Mouse (Mus musculus): ENCODE data around the gene Ahr. TPM values are rescaled to one million over a fixed set of nuclear protein-coding genes. Genes with fewer than 3 reads are reported as not detected.

Ahr gene
- total and polyA plus RNA-seq, 3 experiments = 0.11 TPM; not detected in 2

DNA sequence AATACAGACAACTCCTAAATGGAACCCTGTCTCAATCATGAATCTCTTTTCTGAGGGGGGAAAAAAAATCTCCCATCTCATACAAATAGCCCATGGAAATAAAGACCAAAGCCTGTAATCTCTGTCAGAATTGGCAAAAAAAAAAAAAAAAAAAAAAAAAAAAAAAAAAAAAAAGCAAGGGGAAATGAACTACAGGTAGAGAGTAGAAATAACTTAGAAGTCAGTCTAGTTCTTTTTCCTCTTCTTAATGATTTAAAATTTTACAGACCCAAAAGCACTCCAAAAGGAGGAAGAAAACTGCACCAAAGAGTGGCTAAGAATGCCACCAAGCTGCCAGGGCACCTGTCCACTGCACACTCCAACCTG, 1.1 kb downstream of the Ahr start:
- no peak overlapping the region for H3K4me3 ChIP-seq (ENCODE audit: low read depth, low read length)
- no peaks in the 10 kb centered on the region for H3K36me3 ChIP-seq (replicated peaks)
- peaks cover 13% of the 10 kb centered on the region for H3K9me3 ChIP-seq (replicated peaks)
- TF ChIP-seq CTCF (IDR thresholded peaks at IDR 0.05; ENCODE audit: low read depth, low read length) (no peak), GATA2 (IDR thresholded peaks at IDR 0.05; ENCODE audit: borderline replicate concordance, low read depth, low read length) (no peak), GATA1 (IDR thresholded peaks at IDR 0.05; ENCODE audit: borderline replicate concordance, low read length) (no peak), TAL1 (conservative IDR thresholded peaks at IDR 0.05; ENCODE audit: low read depth, low read length) (no peak), POLR2AphosphoS5 (IDR thresholded peaks at IDR 0.05; ENCODE audit: insufficient replicate concordance, low read depth, low read length) (no peak)
- H3K4me1 ChIP-seq (ENCODE audit: insufficient read depth, low read depth, low read length) = no peaks in the 10 kb centered on the region
- ATAC-seq (ENCODE audit: extremely low read depth, insufficient number of reproducible peaks, low FRiP score, poor library complexity, severe bottlenecking) = no peak
- no peak for DNase-seq (ENCODE audit: low spot score)
- H3K27me3 ChIP-seq (ENCODE audit: insufficient read depth, low read length) = no peaks in the 10 kb centered on the region

DNA sequence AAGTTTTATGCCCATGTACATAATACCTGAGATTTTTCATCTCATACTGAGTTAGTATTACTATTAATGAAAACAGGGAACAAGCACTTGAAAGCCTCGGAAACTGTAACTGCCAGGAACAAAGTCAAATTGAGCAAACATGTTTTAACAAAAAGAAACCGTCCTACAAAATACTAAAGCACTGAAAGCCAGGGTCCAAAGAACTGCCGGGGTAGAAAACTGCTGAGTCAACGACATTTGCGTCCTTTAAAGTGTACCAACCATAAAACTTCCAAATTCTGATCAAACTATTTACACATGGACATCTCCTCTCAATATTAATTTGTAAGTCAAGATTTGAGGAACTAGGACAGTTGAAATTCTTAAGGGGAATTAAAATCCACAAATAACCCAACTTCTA, 1.7 kb downstream of the Ahr start:
- H3K9me3 ChIP-seq (replicated peaks) = peaks cover 16% of the 10 kb centered on the region
- H3K4me1 ChIP-seq (ENCODE audit: insufficient read depth, low read depth, low read length) = no peaks in the 10 kb centered on the region
- H3K4me3 ChIP-seq (ENCODE audit: low read depth, low read length) = no peak overlapping the region
- no peak for DNase-seq (ENCODE audit: low spot score)
- TF ChIP-seq POLR2AphosphoS5 (IDR thresholded peaks at IDR 0.05; ENCODE audit: insufficient replicate concordance, low read depth, low read length) = no peak
- no peak for TF ChIP-seq GATA1 (IDR thresholded peaks at IDR 0.05; ENCODE audit: borderline replicate concordance, low read length)
- no peak for TF ChIP-seq CTCF (IDR thresholded peaks at IDR 0.05; ENCODE audit: low read depth, low read length)
- no peak for ATAC-seq (ENCODE audit: extremely low read depth, insufficient number of reproducible peaks, low FRiP score, poor library complexity, severe bottlenecking)
- no peaks in the 10 kb centered on the region for H3K36me3 ChIP-seq (replicated peaks)
- H3K27me3 ChIP-seq (ENCODE audit: insufficient read depth, low read length) = no peaks in the 10 kb centered on the region

DNA sequence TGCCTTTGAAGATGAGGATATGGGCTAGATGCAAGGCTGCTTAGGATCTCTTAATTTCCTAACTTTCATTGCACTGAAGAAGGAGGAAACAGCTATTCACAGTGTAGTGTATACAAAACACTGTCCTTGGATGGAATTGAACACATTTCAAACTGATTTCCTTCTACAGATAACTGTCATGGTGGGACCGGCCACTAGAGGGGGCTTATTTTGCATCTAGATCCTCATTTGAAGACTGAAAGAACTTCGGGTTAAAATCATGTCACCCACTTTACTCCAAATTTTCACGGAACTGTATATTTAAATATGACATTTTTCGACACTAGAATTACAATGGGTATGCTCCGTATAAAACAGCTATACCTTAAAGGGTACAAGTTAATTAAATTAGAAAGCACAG, 2.7 kb downstream of the Ahr start:
- Histone ChIP-seq H3K27me3 (ENCODE audit: insufficient read depth, low read length) (no peaks in the 10 kb centered on the region), H3K4me3 (ENCODE audit: low read depth, low read length) (no peak overlapping the region), H3K36me3 (replicated peaks) (no peaks in the 10 kb centered on the region), H3K9me3 (replicated peaks) (peaks cover 26% of the 10 kb centered on the region), H3K4me1 (ENCODE audit: insufficient read depth, low read depth, low read length) (no peaks in the 10 kb centered on the region)
- DNase-seq (ENCODE audit: low spot score) (no peak), ATAC-seq (ENCODE audit: extremely low read depth, insufficient number of reproducible peaks, low FRiP score, poor library complexity, severe bottlenecking) (no peak)
- TF ChIP-seq POLR2AphosphoS5 (IDR thresholded peaks at IDR 0.05; ENCODE audit: insufficient replicate concordance, low read depth, low read length) = no peak
- 0 out of 2 replicates have a peak, but pooled peaks have one; percentile 15 for TF ChIP-seq CTCF (IDR thresholded peaks at IDR 0.05; ENCODE audit: low read depth, low read length)
- no peak for TF ChIP-seq GATA1 (IDR thresholded peaks at IDR 0.05; ENCODE audit: borderline replicate concordance, low read length)

DNA sequence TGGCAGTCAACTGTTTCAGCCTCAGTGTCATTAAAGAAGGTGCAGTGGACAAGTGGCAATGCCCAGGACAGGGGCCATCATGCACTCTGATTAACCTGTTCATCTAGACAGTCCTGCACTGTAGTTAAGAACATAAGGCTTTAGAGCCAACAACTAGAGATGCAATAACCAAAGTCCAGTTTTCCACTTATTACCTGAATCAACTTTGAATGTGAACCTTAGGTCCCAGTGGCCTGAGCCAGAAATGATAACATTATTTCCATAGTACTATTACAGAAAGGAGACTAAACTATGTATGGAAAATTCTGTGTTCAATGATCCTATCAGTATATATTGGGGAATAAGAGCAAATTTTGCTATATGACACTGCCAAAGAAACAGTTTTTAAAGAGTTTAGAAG, 4.3 kb downstream of the Ahr start:
- Histone ChIP-seq H3K4me1 (ENCODE audit: insufficient read depth, low read depth, low read length) (no peaks in the 10 kb centered on the region), H3K36me3 (replicated peaks) (no peaks in the 10 kb centered on the region), H3K4me3 (ENCODE audit: low read depth, low read length) (no peak overlapping the region), H3K9me3 (replicated peaks) (peaks cover 29% of the 10 kb centered on the region), H3K27me3 (ENCODE audit: insufficient read depth, low read length) (no peaks in the 10 kb centered on the region)
- TF ChIP-seq TAL1 (conservative IDR thresholded peaks at IDR 0.05; ENCODE audit: low read depth, low read length) = no peak
- TF ChIP-seq POLR2AphosphoS5 (IDR thresholded peaks at IDR 0.05; ENCODE audit: insufficient replicate concordance, low read depth, low read length) = no peak
- no peak for TF ChIP-seq GATA2 (IDR thresholded peaks at IDR 0.05; ENCODE audit: borderline replicate concordance, low read depth, low read length)
- TF ChIP-seq CTCF (IDR thresholded peaks at IDR 0.05; ENCODE audit: low read depth, low read length) = no peak
- TF ChIP-seq GATA1 (IDR thresholded peaks at IDR 0.05; ENCODE audit: borderline replicate concordance, low read length) = no peak
- no peak for ATAC-seq (ENCODE audit: extremely low read depth, insufficient number of reproducible peaks, low FRiP score, poor library complexity, severe bottlenecking)
- no peak for DNase-seq (ENCODE audit: low spot score)

DNA sequence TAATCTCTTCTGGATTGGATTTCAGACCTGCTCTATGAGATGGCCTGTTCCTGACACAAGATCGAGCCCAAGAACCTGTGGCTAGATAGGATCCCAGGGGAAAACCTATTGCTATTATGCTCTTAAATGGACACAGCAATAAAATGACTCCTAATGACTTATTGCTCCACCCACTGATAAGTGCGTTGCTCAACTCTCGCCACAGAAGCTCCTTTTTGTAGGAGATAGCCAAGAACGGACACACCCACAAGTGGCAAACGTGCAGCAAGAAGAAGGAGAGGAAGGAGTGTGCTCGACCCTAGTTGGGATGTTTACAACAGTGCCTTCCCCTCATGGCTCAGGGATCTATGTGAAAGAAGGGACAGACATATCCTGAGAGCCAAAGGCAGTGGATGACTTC, 7.4 kb downstream of the Ahr start:
- TF ChIP-seq GATA1 (IDR thresholded peaks at IDR 0.05; ENCODE audit: borderline replicate concordance, low read length) = no peak
- TF ChIP-seq TAL1 (conservative IDR thresholded peaks at IDR 0.05; ENCODE audit: low read depth, low read length) = no peak
- TF ChIP-seq CTCF (IDR thresholded peaks at IDR 0.05; ENCODE audit: low read depth, low read length) = no peak
- TF ChIP-seq POLR2AphosphoS5 (IDR thresholded peaks at IDR 0.05; ENCODE audit: insufficient replicate concordance, low read depth, low read length) = no peak
- TF ChIP-seq GATA2 (IDR thresholded peaks at IDR 0.05; ENCODE audit: borderline replicate concordance, low read depth, low read length) = no peak
- DNase-seq (ENCODE audit: low spot score) (no peak), ATAC-seq (ENCODE audit: extremely low read depth, insufficient number of reproducible peaks, low FRiP score, poor library complexity, severe bottlenecking) (no peak)
- Histone ChIP-seq H3K9me3 (replicated peaks) (peaks cover 22% of the 10 kb centered on the region), H3K27me3 (ENCODE audit: insufficient read depth, low read length) (no peaks in the 10 kb centered on the region), H3K4me1 (ENCODE audit: insufficient read depth, low read depth, low read length) (no peaks in the 10 kb centered on the region), H3K36me3 (replicated peaks) (no peaks in the 10 kb centered on the region), H3K4me3 (ENCODE audit: low read depth, low read length) (no peak overlapping the region)

DNA sequence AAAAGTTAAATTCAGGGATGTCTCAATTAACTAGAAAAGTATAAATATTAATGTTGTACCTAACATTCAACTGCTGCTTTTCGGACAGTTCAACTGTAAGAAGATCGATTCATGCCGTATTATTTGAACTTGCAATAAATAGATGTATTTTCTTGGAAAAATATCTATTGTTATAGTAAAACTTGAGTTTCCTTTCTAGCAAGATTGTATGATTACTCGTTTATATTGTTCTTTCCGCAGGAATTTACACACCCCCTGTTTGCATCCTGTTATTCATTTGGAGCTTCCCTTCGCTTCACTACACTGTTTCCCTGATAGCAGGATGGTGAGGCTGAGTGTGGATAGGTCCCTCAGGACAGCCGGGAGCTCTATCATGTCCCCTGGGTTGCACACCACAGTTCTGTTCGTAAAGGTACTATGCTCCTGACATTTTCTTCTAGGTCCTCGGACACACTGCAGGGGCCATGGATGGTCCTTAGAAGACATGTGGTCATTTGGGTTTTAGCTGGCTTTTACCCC, 12.2 kb downstream of the Ahr start:
- no peak overlapping the region for H3K4me3 ChIP-seq (ENCODE audit: low read depth, low read length)
- H3K9me3 ChIP-seq (replicated peaks) = peaks cover 19% of the 10 kb centered on the region
- H3K4me1 ChIP-seq (ENCODE audit: insufficient read depth, low read depth, low read length) = no peaks in the 10 kb centered on the region
- no peaks in the 10 kb centered on the region for H3K36me3 ChIP-seq (replicated peaks)
- DNase-seq (ENCODE audit: low spot score) (no peak), ATAC-seq (ENCODE audit: extremely low read depth, insufficient number of reproducible peaks, low FRiP score, poor library complexity, severe bottlenecking) (no peak)
- TF ChIP-seq GATA2 (IDR thresholded peaks at IDR 0.05; ENCODE audit: borderline replicate concordance, low read depth, low read length) = no peak
- TF ChIP-seq TAL1 (conservative IDR thresholded peaks at IDR 0.05; ENCODE audit: low read depth, low read length) = no peak
- TF ChIP-seq POLR2AphosphoS5 (IDR thresholded peaks at IDR 0.05; ENCODE audit: insufficient replicate concordance, low read depth, low read length) = no peak
- TF ChIP-seq GATA1 (IDR thresholded peaks at IDR 0.05; ENCODE audit: borderline replicate concordance, low read length) = no peak
- no peak for TF ChIP-seq CTCF (IDR thresholded peaks at IDR 0.05; ENCODE audit: low read depth, low read length)
- no peaks in the 10 kb centered on the region for H3K27me3 ChIP-seq (ENCODE audit: insufficient read depth, low read length)

DNA sequence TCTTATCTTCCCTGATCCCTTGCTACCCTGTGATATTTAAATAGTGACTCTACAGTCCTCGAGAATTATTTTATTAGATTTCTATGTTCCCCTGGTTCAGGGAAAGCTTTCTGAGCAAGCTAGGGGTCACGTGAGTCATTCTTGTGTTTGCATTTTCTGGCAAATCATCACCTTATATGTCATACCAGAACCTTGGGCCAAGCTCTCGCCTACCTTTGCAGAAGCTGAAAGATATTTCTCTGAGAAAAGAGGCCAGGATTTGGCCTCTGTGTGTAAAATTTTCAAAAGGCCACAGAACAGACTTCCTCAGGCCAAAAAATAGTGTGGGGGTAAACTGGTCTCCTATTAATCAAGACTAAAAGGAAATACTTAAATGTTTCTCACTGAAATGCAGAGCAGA, 19.2 kb downstream of the Ahr start:
- Histone ChIP-seq H3K36me3 (replicated peaks) (no peaks in the 10 kb centered on the region), H3K27me3 (ENCODE audit: insufficient read depth, low read length) (no peaks in the 10 kb centered on the region), H3K9me3 (replicated peaks) (peaks cover 16% of the 10 kb centered on the region), H3K4me1 (ENCODE audit: insufficient read depth, low read depth, low read length) (no peaks in the 10 kb centered on the region), H3K4me3 (ENCODE audit: low read depth, low read length) (no peak overlapping the region)
- DNase-seq (ENCODE audit: low spot score) (no peak), ATAC-seq (ENCODE audit: extremely low read depth, insufficient number of reproducible peaks, low FRiP score, poor library complexity, severe bottlenecking) (no peak)
- TF ChIP-seq TAL1 (conservative IDR thresholded peaks at IDR 0.05; ENCODE audit: low read depth, low read length) = no peak
- TF ChIP-seq GATA1 (IDR thresholded peaks at IDR 0.05; ENCODE audit: borderline replicate concordance, low read length) = no peak
